Mouse (Mus musculus) lung, embryonic 15.5 days (tissue): ENCODE data around the gene Col18a1. TPM values are rescaled to one million over a fixed set of nuclear protein-coding genes. Genes with fewer than 3 reads are reported as not detected.

Source experiments
- ATAC-seq: fragments of 200-750 bp; cut with Nextera tagmentation; 2 replicates; pipeline ENCODE4 v1.8.0; 2017; ENCODE audit warnings: moderate number of reproducible peaks, borderline replicate concordance; ENCODE audit not compliant: low FRiP score, low TSS enrichment; ENCODE audit errors: extremely low read depth
- H3K27ac ChIP-seq: fragments of 300-500 bp; sonication (generic); 2 replicates; pipeline ENCODE4 v1.5.1; 2015; ENCODE audit warnings: moderate library complexity, mild to moderate bottlenecking, inconsistent platforms
- H3K27me3 ChIP-seq: fragments of 300-500 bp; sonication (generic); 2 replicates; pipeline ENCODE4 v1.6.1; 2015; ENCODE audit warnings: inconsistent platforms
- H3K36me3 ChIP-seq: fragments of 300-500 bp; sonication (generic); 2 replicates; pipeline ENCODE4 v1.6.1; 2015; ENCODE audit warnings: inconsistent platforms
- H3K4me1 ChIP-seq: fragments of 300-500 bp; sonication (generic); 2 replicates; pipeline ENCODE4 v1.6.1; 2015; ENCODE audit warnings: inconsistent platforms
- H3K4me2 ChIP-seq: fragments of 300-500 bp; sonication (generic); 2 replicates; pipeline ENCODE4 v1.6.1; 2015; ENCODE audit warnings: inconsistent platforms, mild to moderate bottlenecking, moderate library complexity
- H3K4me3 ChIP-seq: fragments of 300-500 bp; sonication (generic); 2 replicates; pipeline ENCODE4 v1.5.1; 2015; ENCODE audit warnings: mild to moderate bottlenecking, inconsistent platforms
- H3K9ac ChIP-seq: fragments of 300-500 bp; sonication (generic); 2 replicates; pipeline ENCODE4 v1.6.1; 2015; ENCODE audit warnings: inconsistent platforms
- H3K9me3 ChIP-seq: fragments of 300-500 bp; sonication (generic); 2 replicates; pipeline ENCODE4 v1.6.1; 2016; ENCODE audit warnings: inconsistent platforms
- WGBS: fragments of 180-500 bp; shearing (Covaris S2); methylation state at CpG from one replicate; pipeline ENCODE4 v1.1.7; 2015; 5-methylcytosine and 5-hydroxymethylcytosine counted together
- polyA plus RNA-seq: library from polyadenylated mRNA; unstranded; fragments of >200 nt; fragmentation: Nextera tagmentation; extraction: Ambion mirVana; gene quantifications from 2 replicates; pipeline ENCODE4 v1.2.1, GENCODE M21; 2015

Gene Col18a1
- polyA plus RNA-seq, 1 experiment from 2014 or later: 283 TPM

- Histone ChIP-seq H3K4me1 (peaks cover 15% of the 10 kb centered on the region), H3K27ac (no peak overlapping the region), H3K4me3 (peak overlapping the region; percentile 54), H3K36me3 (no peaks in the 10 kb centered on the region), H3K27me3 (no peaks in the 10 kb centered on the region), H3K9ac (peak overlapping the region; percentile 65), H3K9me3 (no peaks in the 10 kb centered on the region), H3K4me2 (peak overlapping the region; percentile 94)
- 1% methylated on average over 30 of the region's 30 CpGs for WGBS
- ATAC-seq: no peak; the same call in none of the 2 replicates
Observed at GRCm38 (mm10) chr10:77033323-77034025, 132.9 kb downstream of the Col18a1 start.

GRCm38 (mm10) chr10:77032591-77033322 is 133.6 kb downstream of the Col18a1 start:
- Histone ChIP-seq H3K9ac (peak overlapping the region; percentile 65), H3K4me2 (peak overlapping the region; percentile 94), H3K27ac (0 out of 2 replicates have a peak overlapping the region, but pooled peaks have one; percentile 49), H3K4me3 (peak overlapping the region; percentile 54), H3K27me3 (no peaks in the 10 kb centered on the region), H3K36me3 (no peaks in the 10 kb centered on the region), H3K4me1 (peaks cover 15% of the 10 kb centered on the region), H3K9me3 (no peaks in the 10 kb centered on the region)
- WGBS: 1% methylated on average over 48 of the region's 49 CpGs
- ATAC-seq: peak; percentile 92

GRCm38 (mm10) chr10:77031768-77032375 is 134.5 kb downstream of the Col18a1 start, which contains the start of gene Slc19a1:
Gene Slc19a1, plus strand, starts transcription at chr10:77032241.
- WGBS: 44% methylated on average over 13 of the region's 13 CpGs
- ATAC-seq: no peak
- Histone ChIP-seq H3K9me3 (no peaks in the 10 kb centered on the region), H3K9ac (peak within 1 kb of the TSS; percentile 65), H3K27me3 (no peaks in the 10 kb centered on the region), H3K4me1 (peaks cover 15% of the 10 kb centered on the region), H3K4me3 (peak within 1 kb of the TSS; percentile 54), H3K4me2 (peak within 1 kb of the TSS; percentile 94), H3K27ac (0 out of 2 replicates have a peak within 1 kb of the TSS, but pooled peaks have one; percentile 49), H3K36me3 (no peaks in the 10 kb centered on the region)

- no peak overlapping the region for H3K9ac ChIP-seq
- H3K4me2 ChIP-seq: no peak overlapping the region
- no peak overlapping the region for H3K27ac ChIP-seq
- no peaks in the 10 kb centered on the region for H3K36me3 ChIP-seq
- H3K9me3 ChIP-seq: no peaks in the 10 kb centered on the region
- no peak overlapping the region for H3K4me3 ChIP-seq
- 79% methylated on average over 5 of the region's 5 CpGs for WGBS
- no peak for ATAC-seq
- no peaks in the 10 kb centered on the region for H3K27me3 ChIP-seq
- peaks cover 15% of the 10 kb centered on the region for H3K4me1 ChIP-seq
Observed at GRCm38 (mm10) chr10:77030666-77031065, 135.7 kb downstream of the Col18a1 start.

GRCm38 (mm10) chr10:77029761-77030160 is 136.6 kb downstream of the Col18a1 start:
- no peak for ATAC-seq
- H3K27me3 ChIP-seq: no peaks in the 10 kb centered on the region
- H3K27ac ChIP-seq: no peak overlapping the region
- H3K36me3 ChIP-seq: no peaks in the 10 kb centered on the region
- H3K9ac ChIP-seq: no peak overlapping the region
- 85% methylated on average over 4 of the region's 4 CpGs for WGBS
- H3K4me2 ChIP-seq: no peak overlapping the region
- H3K4me3 ChIP-seq: no peak overlapping the region
- no peaks in the 10 kb centered on the region for H3K9me3 ChIP-seq
- peaks cover 14% of the 10 kb centered on the region for H3K4me1 ChIP-seq

GRCm38 (mm10) chr10:77028782-77029296 is 137.5 kb downstream of the Col18a1 start:
- Histone ChIP-seq H3K27ac (no peak overlapping the region), H3K27me3 (no peaks in the 10 kb centered on the region), H3K9me3 (no peaks in the 10 kb centered on the region), H3K4me1 (peaks cover 5% of the 10 kb centered on the region), H3K4me3 (no peak overlapping the region), H3K9ac (no peak overlapping the region), H3K36me3 (no peaks in the 10 kb centered on the region), H3K4me2 (no peak overlapping the region)
- no peak for ATAC-seq
- 66% methylated on average over 6 of the region's 6 CpGs for WGBS

- Histone ChIP-seq H3K36me3 (no peaks in the 10 kb centered on the region), H3K27me3 (no peaks in the 10 kb centered on the region), H3K9ac (no peak overlapping the region), H3K9me3 (no peaks in the 10 kb centered on the region), H3K4me2 (no peak overlapping the region), H3K27ac (no peak overlapping the region), H3K4me3 (no peak overlapping the region), H3K4me1 (no peaks in the 10 kb centered on the region)
- ATAC-seq: no peak
- 72% methylated on average over 3 of the region's 3 CpGs for WGBS
Observed at GRCm38 (mm10) chr10:77026944-77027343, 139.4 kb downstream of the Col18a1 start.

GRCm38 (mm10) chr10:77024231-77024630 is 142.1 kb downstream of the Col18a1 start:
- Histone ChIP-seq H3K9me3 (no peaks in the 10 kb centered on the region), H3K4me3 (no peak overlapping the region), H3K4me2 (no peak overlapping the region), H3K27ac (no peak overlapping the region), H3K27me3 (no peaks in the 10 kb centered on the region), H3K36me3 (no peaks in the 10 kb centered on the region), H3K4me1 (no peaks in the 10 kb centered on the region), H3K9ac (no peak overlapping the region)
- 59% methylated on average over 5 of the region's 5 CpGs for WGBS
- ATAC-seq: no peak

GRCm38 (mm10) chr10:77022301-77023130 is 143.8 kb downstream of the Col18a1 start:
- Histone ChIP-seq H3K27ac (no peak overlapping the region), H3K9ac (no peak overlapping the region), H3K4me1 (no peaks in the 10 kb centered on the region), H3K4me2 (no peak overlapping the region), H3K9me3 (no peaks in the 10 kb centered on the region), H3K4me3 (no peak overlapping the region), H3K27me3 (no peaks in the 10 kb centered on the region), H3K36me3 (no peaks in the 10 kb centered on the region)
- WGBS: 76% methylated on average over 13 of the region's 13 CpGs
- no peak for ATAC-seq

- no peaks in the 10 kb centered on the region for H3K4me1 ChIP-seq
- H3K36me3 ChIP-seq: no peaks in the 10 kb centered on the region
- H3K27me3 ChIP-seq: no peaks in the 10 kb centered on the region
- 29% methylated on average over 17 of the region's 17 CpGs for WGBS
- no peak overlapping the region for H3K4me3 ChIP-seq
- H3K4me2 ChIP-seq: no peak overlapping the region
- ATAC-seq: no peak; the same call in 1 of the 2 replicates
- H3K27ac ChIP-seq: no peak overlapping the region
- no peak overlapping the region for H3K9ac ChIP-seq
- H3K9me3 ChIP-seq: no peaks in the 10 kb centered on the region
Observed at GRCm38 (mm10) chr10:77021399-77022052, 144.8 kb downstream of the Col18a1 start.

GRCm38 (mm10) chr10:77017662-77018061 is 148.7 kb downstream of the Col18a1 start:
- no peaks in the 10 kb centered on the region for H3K9me3 ChIP-seq

More at GRCm38 (mm10) chr10:77017662-77018061, 148.7 kb downstream of the Col18a1 start:
- no peak overlapping the region for H3K9ac ChIP-seq
- no peaks in the 10 kb centered on the region for H3K36me3 ChIP-seq
- H3K4me1 ChIP-seq: no peaks in the 10 kb centered on the region
- no peaks in the 10 kb centered on the region for H3K27me3 ChIP-seq
- 46% methylated on average over 9 of the region's 9 CpGs for WGBS
- H3K4me3 ChIP-seq: no peak overlapping the region
- no peak for ATAC-seq
- no peak overlapping the region for H3K27ac ChIP-seq
- no peak overlapping the region for H3K4me2 ChIP-seq
